Mouse (Mus musculus) liver, embryonic 12.5 days (tissue): ENCODE data around the gene Lin7b. TPM values are rescaled to one million over a fixed set of nuclear protein-coding genes. Genes with fewer than 3 reads are reported as not detected.
A peak's percentile ranks its signal among the peaks of the same experiment; 100 is the strongest.
"Not testable (repeated sequence)": the region's sequence is repeated elsewhere in the genome, so short reads cannot be mapped to it uniquely, and the experiment has no call there.

Experiments
- ATAC-seq: fragments of 200-750 bp; cut with Nextera tagmentation; 2 replicates; pipeline ENCODE4 v1.8.0; 2017; ENCODE audit warnings: moderate number of reproducible peaks, mild to moderate bottlenecking, moderate library complexity
- H3K27ac ChIP-seq: fragments of 300-500 bp; sonication (generic); 2 replicates; pipeline ENCODE4 v1.5.1; 2016; ENCODE audit warnings: mild to moderate bottlenecking
- H3K27me3 ChIP-seq: fragments of 300-500 bp; sonication (generic); replicated peaks from 2 replicates; pipeline ENCODE4 v1.6.1; 2016; ENCODE audit warnings: mild to moderate bottlenecking, moderate library complexity
- H3K36me3 ChIP-seq: fragments of 300-500 bp; sonication (generic); 2 replicates; pipeline ENCODE4 v1.6.1; 2016; ENCODE audit warnings: mild to moderate bottlenecking, moderate library complexity
- H3K4me1 ChIP-seq: fragments of 300-500 bp; sonication (generic); 2 replicates; pipeline ENCODE4 v1.6.1; 2016
- H3K4me2 ChIP-seq: fragments of 300-500 bp; sonication (generic); 2 replicates; pipeline ENCODE4 v1.6.1; 2016; ENCODE audit warnings: mild to moderate bottlenecking, moderate library complexity
- H3K4me3 ChIP-seq: fragments of 300-500 bp; sonication (generic); 2 replicates; pipeline ENCODE4 v1.5.1; 2016; ENCODE audit warnings: mild to moderate bottlenecking, moderate library complexity
- H3K9ac ChIP-seq: fragments of 300-500 bp; sonication (generic); 2 replicates; pipeline ENCODE4 v1.6.1; 2016; ENCODE audit warnings: mild to moderate bottlenecking, moderate library complexity
- H3K9me3 ChIP-seq: fragments of 300-500 bp; sonication (generic); replicated peaks from 2 replicates; pipeline ENCODE4 v1.6.1; 2016; ENCODE audit warnings: mild to moderate bottlenecking, moderate library complexity
- WGBS: fragments of 180-500 bp; shearing (Covaris S2); methylation state at CpG from one replicate; pipeline ENCODE4 v1.1.7; 2016; ENCODE audit not compliant: insufficient replicate concordance; 5-methylcytosine and 5-hydroxymethylcytosine counted together
- polyA plus RNA-seq: library from polyadenylated mRNA; unstranded; fragments of >200 nt; fragmentation: Nextera tagmentation; extraction: Ambion mirVana; gene quantifications from 2 replicates; pipeline ENCODE4 v1.2.1, GENCODE M21; 2016

Lin7b gene
- polyA plus RNA-seq, 1 experiment from 2014 or later: 0.38 TPM

- Histone ChIP-seq H3K27me3 (peaks cover 95% of the 10 kb centered on the region), H3K9ac (peak overlapping the region; percentile 45; the same call in 1 of the 2 replicates)
Observed at GRCm38 (mm10) chr7:45361243-45361804, 9.1 kb downstream of the Lin7b start.

GRCm38 (mm10) chr7:45360404-45361125 is 9.8 kb downstream of the Lin7b start:
- H3K27me3 ChIP-seq: peaks cover 95% of the 10 kb centered on the region
- no peak overlapping the region for H3K4me3 ChIP-seq
- H3K36me3 ChIP-seq: no peaks in the 10 kb centered on the region
- WGBS: 38% methylated on average over 18 of the region's 18 CpGs
- no peak overlapping the region for H3K9ac ChIP-seq
- H3K4me2 ChIP-seq: peak overlapping the region; percentile 73; the same call in 1 of the 2 replicates
- no peak for ATAC-seq
- H3K9me3 ChIP-seq: no peaks in the 10 kb centered on the region
- H3K27ac ChIP-seq: no peak overlapping the region
- peaks cover 32% of the 10 kb centered on the region for H3K4me1 ChIP-seq

More at GRCm38 (mm10) chr7:45361243-45361804, 9.1 kb downstream of the Lin7b start:
- peak; percentile 74 for ATAC-seq
- H3K4me2 ChIP-seq: peak overlapping the region; percentile 73
- H3K36me3 ChIP-seq: no peaks in the 10 kb centered on the region
- peaks cover 31% of the 10 kb centered on the region for H3K4me1 ChIP-seq
- peak overlapping the region; percentile 47 for H3K4me3 ChIP-seq
- WGBS: under 1% methylated on average over 43 of the region's 43 CpGs
- no peak overlapping the region for H3K27ac ChIP-seq
- H3K9me3 ChIP-seq: no peaks in the 10 kb centered on the region

- peaks cover 89% of the 10 kb centered on the region for H3K27me3 ChIP-seq
- ATAC-seq, H3K9ac ChIP-seq, H3K27ac ChIP-seq, H3K4me2 ChIP-seq, H3K4me3 ChIP-seq, H3K36me3 ChIP-seq, H3K9me3 ChIP-seq: not testable (repeated sequence)
- peaks cover 38% of the 10 kb centered on the region for H3K4me1 ChIP-seq
- WGBS: 25% methylated on average over 10 of the region's 11 CpGs
Observed at GRCm38 (mm10) chr7:45359081-45359480, 11.3 kb downstream of the Lin7b start.

- Histone ChIP-seq H3K36me3 (no peaks in the 10 kb centered on the region), H3K27me3 (peaks cover 80% of the 10 kb centered on the region), H3K9ac (no peak overlapping the region), H3K9me3 (no peaks in the 10 kb centered on the region), H3K27ac (no peak overlapping the region), H3K4me2 (no peak overlapping the region), H3K4me3 (no peak overlapping the region), H3K4me1 (peaks cover 19% of the 10 kb centered on the region)
- no peak for ATAC-seq
- WGBS: 36% methylated on average over 13 of the region's 13 CpGs
Observed at GRCm38 (mm10) chr7:45356087-45356486, 14.3 kb downstream of the Lin7b start.

- H3K36me3 ChIP-seq: no peaks in the 10 kb centered on the region
- H3K4me2 ChIP-seq: no peak overlapping the region
- H3K9me3 ChIP-seq: no peaks in the 10 kb centered on the region
- 46% methylated on average over 15 of the region's 15 CpGs for WGBS
- peaks cover 80% of the 10 kb centered on the region for H3K27me3 ChIP-seq
- H3K4me1 ChIP-seq: peaks cover 13% of the 10 kb centered on the region
- H3K9ac ChIP-seq: no peak overlapping the region
- no peak overlapping the region for H3K4me3 ChIP-seq
- peak; percentile 57; the same call in 1 of the 2 replicates for ATAC-seq
- H3K27ac ChIP-seq: no peak overlapping the region
Observed at GRCm38 (mm10) chr7:45355318-45356020, 14.9 kb downstream of the Lin7b start.

- Histone ChIP-seq H3K4me3 (no peak overlapping the region), H3K9me3 (no peaks in the 10 kb centered on the region), H3K27ac (no peak overlapping the region), H3K27me3 (peaks cover 78% of the 10 kb centered on the region), H3K9ac (no peak overlapping the region), H3K36me3 (no peaks in the 10 kb centered on the region), H3K4me1 (peaks cover 13% of the 10 kb centered on the region), H3K4me2 (no peak overlapping the region)
- ATAC-seq: no peak
- WGBS: 20% methylated on average over 5 of the region's 5 CpGs
Observed at GRCm38 (mm10) chr7:45353041-45353440, 17.3 kb downstream of the Lin7b start.

GRCm38 (mm10) chr7:45346905-45347304 is 23.5 kb downstream of the Lin7b start:
- H3K9ac ChIP-seq: no peak overlapping the region
- 45% methylated on average over 13 of the region's 13 CpGs for WGBS
- H3K9me3 ChIP-seq: no peaks in the 10 kb centered on the region
- no peaks in the 10 kb centered on the region for H3K36me3 ChIP-seq
- ATAC-seq: no peak
- no peak overlapping the region for H3K27ac ChIP-seq
- peaks cover 4% of the 10 kb centered on the region; the same call in 1 of the 2 replicates for H3K4me1 ChIP-seq
- no peak overlapping the region for H3K4me3 ChIP-seq
- no peak overlapping the region for H3K4me2 ChIP-seq
- H3K27me3 ChIP-seq: peaks cover 64% of the 10 kb centered on the region

GRCm38 (mm10) chr7:45343543-45343942 is 26.8 kb downstream of the Lin7b start:
- no peak overlapping the region for H3K4me2 ChIP-seq
- H3K36me3 ChIP-seq: no peaks in the 10 kb centered on the region
- no peaks in the 10 kb centered on the region for H3K9me3 ChIP-seq
- no peak overlapping the region for H3K27ac ChIP-seq
- H3K27me3 ChIP-seq: peaks cover 54% of the 10 kb centered on the region
- H3K4me1 ChIP-seq: peaks cover 38% of the 10 kb centered on the region
- no peak overlapping the region for H3K9ac ChIP-seq
- 18% methylated on average over 13 of the region's 13 CpGs for WGBS
- H3K4me3 ChIP-seq: no peak overlapping the region
- no peak for ATAC-seq

GRCm38 (mm10) chr7:45342081-45342480 is 28.3 kb downstream of the Lin7b start:
- WGBS: 76% methylated on average over 11 of the region's 11 CpGs
- peaks cover 56% of the 10 kb centered on the region for H3K27me3 ChIP-seq
- no peak overlapping the region for H3K4me2 ChIP-seq
- peaks cover 49% of the 10 kb centered on the region for H3K4me1 ChIP-seq
- no peaks in the 10 kb centered on the region for H3K9me3 ChIP-seq
- H3K36me3 ChIP-seq: no peaks in the 10 kb centered on the region
- no peak overlapping the region for H3K4me3 ChIP-seq
- no peak overlapping the region for H3K9ac ChIP-seq
- ATAC-seq: no peak
- H3K27ac ChIP-seq: no peak overlapping the region

- no peak overlapping the region for H3K27ac ChIP-seq
- ATAC-seq: peak; percentile 60
- peak overlapping the region; percentile 96 for H3K4me2 ChIP-seq
- no peaks in the 10 kb centered on the region for H3K9me3 ChIP-seq
- H3K9ac ChIP-seq: no peak overlapping the region
- peaks cover 49% of the 10 kb centered on the region for H3K4me1 ChIP-seq
- no peaks in the 10 kb centered on the region for H3K36me3 ChIP-seq
- H3K4me3 ChIP-seq: peak overlapping the region; percentile 65
- WGBS: 3% methylated on average over 8 of the region's 8 CpGs
- H3K27me3 ChIP-seq: peaks cover 57% of the 10 kb centered on the region
Observed at GRCm38 (mm10) chr7:45341303-45341702, 29.1 kb downstream of the Lin7b start.

GRCm38 (mm10) chr7:45340669-45341068 is 29.7 kb downstream of the Lin7b start:
- Histone ChIP-seq H3K27me3 (peaks cover 60% of the 10 kb centered on the region), H3K9me3 (no peaks in the 10 kb centered on the region), H3K4me3 (peak overlapping the region; percentile 65), H3K4me2 (peak overlapping the region; percentile 96), H3K27ac (no peak overlapping the region), H3K36me3 (no peaks in the 10 kb centered on the region), H3K9ac (peak overlapping the region; percentile 72), H3K4me1 (peaks cover 49% of the 10 kb centered on the region)
- 2% methylated on average over 11 of the region's 11 CpGs for WGBS
- ATAC-seq: peak; percentile 17; the same call in 1 of the 2 replicates

- Histone ChIP-seq H3K27ac (peak overlapping the region; percentile 46; the same call in 1 of the 2 replicates), H3K4me3 (peak overlapping the region; percentile 65), H3K9me3 (no peaks in the 10 kb centered on the region), H3K9ac (peak overlapping the region; percentile 72), H3K4me1 (peaks cover 49% of the 10 kb centered on the region), H3K27me3 (peaks cover 66% of the 10 kb centered on the region), H3K36me3 (no peaks in the 10 kb centered on the region), H3K4me2 (peak overlapping the region; percentile 96)
- no peak for ATAC-seq
- 2% methylated on average over 11 of the region's 11 CpGs for WGBS
Observed at GRCm38 (mm10) chr7:45340066-45340442, 30.3 kb downstream of the Lin7b start.
